Mouse (Mus musculus): ENCODE data around the gene Iqsec1. TPM values are rescaled to one million over a fixed set of nuclear protein-coding genes. Genes with fewer than 3 reads are reported as not detected.

Iqsec1 gene
- polyA plus RNA-seq, 1 experiment from 2014 or later: 6.6 TPM

DNA sequence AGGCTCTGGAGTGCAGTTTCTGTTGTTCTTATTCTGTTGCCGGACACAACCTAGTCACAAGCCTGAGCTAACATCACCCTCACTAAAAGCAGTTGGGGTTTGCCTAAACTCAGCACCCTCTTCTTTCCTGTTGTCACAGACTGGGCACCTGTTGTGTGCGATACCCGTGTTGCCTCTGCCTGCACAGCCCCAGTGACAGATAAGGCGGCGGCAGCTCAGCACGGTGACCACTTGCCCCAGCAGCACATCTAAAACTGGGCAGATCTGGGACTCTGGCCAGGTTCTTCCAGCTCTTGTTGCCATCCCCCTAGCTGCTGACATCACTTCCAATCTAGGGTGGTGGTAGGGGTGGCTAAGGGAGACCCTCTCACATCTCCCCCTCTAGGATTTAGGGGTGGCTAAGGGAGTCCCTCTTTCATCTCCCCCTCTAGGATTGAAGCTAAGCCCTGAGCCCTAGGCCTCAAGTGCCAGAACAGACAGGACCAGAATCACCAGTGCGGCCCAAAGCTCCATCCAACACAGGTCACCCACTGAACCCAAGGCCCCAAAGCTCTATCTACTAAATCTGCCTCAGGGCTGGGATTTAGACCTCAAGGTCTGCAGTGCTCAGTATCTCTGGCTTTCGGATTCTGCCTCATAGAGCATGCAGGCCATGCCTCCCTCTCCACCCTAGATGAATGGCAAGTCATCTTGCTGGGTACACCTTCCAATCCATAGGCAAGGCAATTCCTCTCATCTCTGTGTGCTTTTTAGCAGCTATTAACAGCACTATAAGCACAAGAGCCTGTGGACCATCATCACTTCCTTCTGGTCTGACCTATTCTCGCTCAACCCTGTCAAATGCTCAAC, 278.3 kb downstream of the Iqsec1 start:
- DNase-seq (ENCODE audit: low spot score): no peak
- Histone ChIP-seq H3K4me3 (no peak overlapping the region), H3K4me1 (peaks cover 60% of the 10 kb centered on the region), H3K27ac (replicated peaks) (no peak overlapping the region), H3K27me3 (replicated peaks; ENCODE audit: low read depth, poor library complexity, severe bottlenecking) (no peaks in the 10 kb centered on the region), H3K9me3 (no peaks in the 10 kb centered on the region), H3K36me3 (replicated peaks) (no peaks in the 10 kb centered on the region)
- 92% methylated on average over 9 of the region's 9 CpGs for WGBS

DNA sequence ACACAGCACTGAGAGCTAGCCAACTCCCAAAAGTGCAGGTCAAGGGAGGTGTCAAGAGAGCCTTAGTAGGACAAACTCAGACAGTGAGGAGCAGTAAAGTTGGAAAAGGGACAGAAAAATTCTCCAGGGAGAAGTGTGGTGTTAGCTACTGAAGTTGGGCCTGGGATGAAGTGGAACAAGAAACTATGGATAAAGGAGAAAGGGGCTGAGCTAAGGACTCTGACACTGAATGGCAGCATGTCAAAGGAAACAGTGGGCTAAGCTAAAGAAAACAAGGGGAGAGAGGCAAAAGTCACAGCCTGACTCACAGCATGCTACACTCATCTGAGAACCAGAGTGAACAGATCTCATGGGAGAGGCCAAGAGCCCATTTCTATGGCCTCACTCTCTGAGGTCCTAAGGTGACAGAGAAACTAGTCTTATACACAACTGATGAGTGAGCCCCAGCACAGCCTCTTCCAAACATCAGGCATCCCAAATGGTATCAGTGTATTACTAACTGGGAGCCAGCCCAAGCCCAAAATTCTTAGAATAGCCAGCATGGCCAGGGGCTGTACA, 280.3 kb downstream of the Iqsec1 start:
- peaks cover 58% of the 10 kb centered on the region for H3K4me1 ChIP-seq
- H3K27me3 ChIP-seq (replicated peaks; ENCODE audit: low read depth, poor library complexity, severe bottlenecking): no peaks in the 10 kb centered on the region
- H3K9me3 ChIP-seq: no peaks in the 10 kb centered on the region
- H3K4me3 ChIP-seq: no peak overlapping the region
- no peaks in the 10 kb centered on the region for H3K36me3 ChIP-seq (replicated peaks)
- DNase-seq (ENCODE audit: low spot score): no peak
- no peak overlapping the region for H3K27ac ChIP-seq (replicated peaks)

DNA sequence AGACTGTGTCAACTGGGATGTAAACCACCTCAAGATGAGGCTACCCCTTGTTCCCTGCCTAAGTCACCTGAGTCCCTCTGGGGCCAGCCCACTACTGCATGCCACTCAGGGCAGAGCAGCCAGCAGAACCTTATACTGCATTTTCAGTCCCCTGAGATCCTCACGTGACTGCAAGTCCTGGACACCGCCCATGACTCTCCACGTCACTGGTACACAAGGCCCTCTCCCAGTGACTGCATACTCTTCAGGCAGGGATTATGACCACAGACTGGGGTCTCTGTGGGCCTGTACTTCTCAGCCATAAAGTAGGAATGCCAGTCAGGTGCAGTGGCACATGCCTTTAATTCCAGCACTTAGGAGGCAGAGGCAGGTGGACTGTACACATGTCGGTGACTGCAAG, 281.3 kb downstream of the Iqsec1 start:
- H3K27me3 ChIP-seq (replicated peaks; ENCODE audit: low read depth, poor library complexity, severe bottlenecking): no peaks in the 10 kb centered on the region
- peaks cover 58% of the 10 kb centered on the region for H3K4me1 ChIP-seq
- no peaks in the 10 kb centered on the region for H3K9me3 ChIP-seq
- no peak overlapping the region for H3K27ac ChIP-seq (replicated peaks)
- DNase-seq (ENCODE audit: low spot score): no peak
- 84% methylated on average over 4 of the region's 4 CpGs for WGBS
- no peak overlapping the region for H3K4me3 ChIP-seq
- no peaks in the 10 kb centered on the region for H3K36me3 ChIP-seq (replicated peaks)

DNA sequence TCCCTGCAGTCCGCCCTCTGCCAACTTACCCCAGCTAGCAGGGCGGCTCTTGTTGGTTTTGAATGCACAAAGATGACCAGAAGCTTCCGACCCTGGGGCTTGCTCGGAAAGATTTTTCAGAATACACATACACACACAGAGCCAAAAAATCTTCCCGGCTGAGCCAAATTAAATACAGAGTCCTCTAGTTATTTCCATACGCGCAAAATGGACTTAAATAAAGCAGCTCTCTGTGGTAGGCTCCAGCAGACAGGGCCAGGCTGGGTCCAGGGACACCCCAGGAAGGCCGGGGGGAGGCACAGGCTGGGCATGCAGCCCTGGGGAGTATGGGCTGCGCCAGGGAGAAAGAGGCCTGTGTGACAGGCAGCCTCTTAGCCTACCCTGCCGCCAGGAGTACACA, 282.0 kb downstream of the Iqsec1 start:
- Histone ChIP-seq H3K4me3 (no peak overlapping the region), H3K4me1 (peaks cover 58% of the 10 kb centered on the region), H3K9me3 (no peaks in the 10 kb centered on the region), H3K27me3 (replicated peaks; ENCODE audit: low read depth, poor library complexity, severe bottlenecking) (no peaks in the 10 kb centered on the region), H3K27ac (replicated peaks) (peak overlapping the region; percentile 48), H3K36me3 (replicated peaks) (no peaks in the 10 kb centered on the region)
- DNase-seq (ENCODE audit: low spot score): no peak
- 81% methylated on average over 10 of the region's 10 CpGs for WGBS

DNA sequence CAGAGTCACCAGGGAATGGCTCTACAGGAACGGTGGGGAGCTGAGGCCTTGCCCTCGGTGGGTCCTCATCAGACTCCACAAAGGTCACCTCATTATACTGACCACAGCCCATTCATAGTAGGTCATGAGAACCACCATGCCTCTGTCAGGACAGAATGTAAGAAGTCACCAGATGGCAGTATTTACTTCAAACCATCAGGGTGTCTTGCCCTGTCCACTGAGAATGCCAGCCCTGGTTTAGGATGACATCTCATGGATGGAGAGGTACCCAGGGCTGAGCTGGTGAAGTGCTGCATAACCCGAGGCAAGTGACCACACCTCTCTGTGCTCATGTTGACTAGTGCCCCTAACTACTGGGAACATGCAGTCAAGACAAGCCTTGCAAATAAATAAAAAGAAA, 282.7 kb downstream of the Iqsec1 start:
- Histone ChIP-seq H3K27ac (replicated peaks) (no peak overlapping the region), H3K4me1 (peaks cover 58% of the 10 kb centered on the region), H3K9me3 (no peaks in the 10 kb centered on the region), H3K27me3 (replicated peaks; ENCODE audit: low read depth, poor library complexity, severe bottlenecking) (no peaks in the 10 kb centered on the region), H3K4me3 (no peak overlapping the region), H3K36me3 (replicated peaks) (no peaks in the 10 kb centered on the region)
- 82% methylated on average over 3 of the region's 3 CpGs for WGBS
- no peak for DNase-seq (ENCODE audit: low spot score)

DNA sequence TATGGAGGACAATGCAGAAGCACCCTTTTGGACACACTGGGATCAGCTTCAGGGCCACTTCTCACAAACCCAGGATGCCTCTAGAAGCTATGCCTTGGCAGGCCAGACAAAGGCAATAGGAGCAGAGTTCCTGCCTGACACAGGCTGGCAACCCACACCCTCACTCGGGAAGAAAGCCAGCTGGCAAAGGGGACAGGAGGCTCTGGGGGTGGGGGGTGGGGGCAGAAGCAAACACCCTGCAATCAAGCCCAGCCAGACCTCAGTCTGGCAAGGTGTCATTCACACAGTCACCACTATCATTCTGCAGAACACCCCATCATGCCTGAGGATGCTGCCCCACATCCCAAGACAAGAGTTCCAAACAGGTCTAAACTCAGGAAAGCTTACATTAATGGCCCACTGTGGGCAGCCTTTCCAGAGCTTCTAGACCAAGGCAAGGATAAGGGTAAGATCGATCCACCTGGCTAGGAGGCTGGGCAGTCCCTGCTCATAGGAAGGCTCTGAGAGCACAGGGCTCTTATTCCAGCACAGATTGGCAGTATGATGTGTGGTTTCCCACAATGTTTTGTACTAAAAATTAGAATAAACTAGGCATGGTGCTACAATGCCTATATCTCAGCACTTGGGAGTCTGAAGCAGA, 283.7 kb downstream of the Iqsec1 start:
- WGBS: 76% methylated on average over 2 of the region's 2 CpGs
- DNase-seq (ENCODE audit: low spot score): no peak
- H3K36me3 ChIP-seq (replicated peaks): no peaks in the 10 kb centered on the region
- peaks cover 62% of the 10 kb centered on the region for H3K4me1 ChIP-seq
- no peaks in the 10 kb centered on the region for H3K9me3 ChIP-seq
- H3K27me3 ChIP-seq (replicated peaks; ENCODE audit: low read depth, poor library complexity, severe bottlenecking): no peaks in the 10 kb centered on the region
- no peak overlapping the region for H3K27ac ChIP-seq (replicated peaks)
- no peak overlapping the region for H3K4me3 ChIP-seq

DNA sequence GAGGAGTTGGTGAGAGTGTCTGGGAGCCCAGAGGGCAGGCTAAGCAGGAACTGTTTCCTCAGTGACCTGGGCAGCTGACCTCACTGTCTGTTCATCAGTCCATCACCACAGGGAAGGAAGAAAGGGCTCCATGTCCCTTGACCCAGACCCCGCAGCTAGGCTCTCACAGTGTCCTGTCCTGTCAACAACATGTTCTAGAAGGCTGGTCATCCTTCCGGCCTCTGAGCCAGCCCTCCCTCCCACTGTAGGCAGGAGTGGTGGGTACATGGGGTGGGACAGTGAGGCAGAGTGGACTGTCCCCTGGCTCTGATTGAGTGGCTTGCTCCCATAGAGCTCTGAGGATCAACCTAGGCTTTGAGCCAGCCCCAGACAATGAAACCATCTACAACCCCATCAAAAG, 284.7 kb downstream of the Iqsec1 start:
- no peak for DNase-seq (ENCODE audit: low spot score)
- Histone ChIP-seq H3K4me1 (peaks cover 71% of the 10 kb centered on the region), H3K27ac (replicated peaks) (peak overlapping the region; percentile 72), H3K4me3 (no peak overlapping the region), H3K36me3 (replicated peaks) (no peaks in the 10 kb centered on the region), H3K9me3 (no peaks in the 10 kb centered on the region), H3K27me3 (replicated peaks; ENCODE audit: low read depth, poor library complexity, severe bottlenecking) (no peaks in the 10 kb centered on the region)
- 44% methylated on average over 2 of the region's 2 CpGs for WGBS

DNA sequence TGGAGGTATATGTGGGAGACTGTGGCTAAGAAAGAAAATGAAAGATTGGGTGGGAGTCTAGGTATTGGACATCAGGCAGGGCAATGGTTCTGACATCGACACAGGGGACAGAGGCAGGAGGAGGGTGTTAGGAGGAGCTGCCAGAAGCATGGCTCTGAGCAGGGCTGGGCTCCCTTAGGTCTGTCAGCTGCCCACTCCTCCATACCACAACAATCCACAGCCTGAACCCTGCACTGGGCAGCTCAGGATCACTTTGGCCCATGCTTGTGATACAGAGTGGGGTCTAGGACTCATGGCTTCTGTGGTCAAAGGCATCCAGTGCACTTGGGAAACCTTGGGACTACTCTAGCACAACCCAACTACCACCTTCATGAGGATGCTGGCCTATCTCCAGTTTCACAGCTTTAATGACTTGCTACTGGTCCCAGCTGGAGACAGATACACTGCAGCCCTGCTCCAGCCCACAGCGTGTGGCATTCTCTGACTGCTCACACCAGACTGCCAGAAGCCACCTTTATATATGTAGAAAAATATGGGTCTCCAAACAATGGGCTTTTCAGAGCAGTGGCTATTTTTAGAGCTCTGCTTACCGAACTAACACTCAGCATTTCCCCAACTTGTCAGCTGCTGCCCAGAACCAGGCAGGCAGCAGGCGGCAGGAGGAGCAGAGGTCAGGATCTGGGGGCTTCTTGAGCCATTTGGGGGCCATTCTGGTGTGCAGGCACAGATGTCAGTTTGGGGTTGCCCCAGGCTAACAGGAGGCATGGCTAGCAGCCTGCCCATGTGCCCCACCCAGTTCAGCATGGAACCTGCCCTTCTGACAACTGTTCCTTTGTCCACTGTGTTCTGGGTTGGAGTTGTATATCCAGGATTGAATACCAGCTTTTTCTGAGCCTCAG, 285.4 kb downstream of the Iqsec1 start:
- DNase-seq (ENCODE audit: low spot score): no peak
- H3K4me1 ChIP-seq: peaks cover 71% of the 10 kb centered on the region
- H3K9me3 ChIP-seq: no peaks in the 10 kb centered on the region
- WGBS: 31% methylated on average over 4 of the region's 4 CpGs
- no peaks in the 10 kb centered on the region for H3K36me3 ChIP-seq (replicated peaks)
- no peak overlapping the region for H3K4me3 ChIP-seq
- H3K27me3 ChIP-seq (replicated peaks; ENCODE audit: low read depth, poor library complexity, severe bottlenecking): no peaks in the 10 kb centered on the region
- peak overlapping the region; percentile 72 for H3K27ac ChIP-seq (replicated peaks)

DNA sequence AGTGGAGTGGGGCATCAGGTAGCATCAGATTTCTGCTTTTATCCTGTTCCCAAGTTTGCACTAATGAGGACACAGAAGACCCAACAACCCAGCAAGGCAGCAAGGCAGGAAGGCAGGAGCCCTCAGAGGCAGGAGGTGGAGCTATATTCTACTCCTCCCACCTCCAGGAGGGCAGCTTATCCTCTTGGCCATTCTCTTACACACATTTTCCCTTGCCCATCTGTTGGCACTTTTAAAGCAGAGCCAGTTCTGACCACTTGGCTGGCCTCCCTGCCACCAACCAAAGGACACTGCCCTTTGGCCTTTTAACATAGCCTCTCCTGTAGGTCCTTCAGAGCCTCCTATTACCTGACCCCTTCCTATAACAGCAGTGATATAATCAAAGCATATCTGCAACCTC, 286.3 kb downstream of the Iqsec1 start:
- no peak for DNase-seq (ENCODE audit: low spot score)
- H3K9me3 ChIP-seq: no peaks in the 10 kb centered on the region
- H3K36me3 ChIP-seq (replicated peaks): no peaks in the 10 kb centered on the region
- peaks cover 69% of the 10 kb centered on the region for H3K4me1 ChIP-seq
- 0 out of 2 replicates have a peak overlapping the region, but pooled peaks have one; percentile 15 for H3K27ac ChIP-seq (replicated peaks)
- no peaks in the 10 kb centered on the region for H3K27me3 ChIP-seq (replicated peaks; ENCODE audit: low read depth, poor library complexity, severe bottlenecking)
- no peak overlapping the region for H3K4me3 ChIP-seq

DNA sequence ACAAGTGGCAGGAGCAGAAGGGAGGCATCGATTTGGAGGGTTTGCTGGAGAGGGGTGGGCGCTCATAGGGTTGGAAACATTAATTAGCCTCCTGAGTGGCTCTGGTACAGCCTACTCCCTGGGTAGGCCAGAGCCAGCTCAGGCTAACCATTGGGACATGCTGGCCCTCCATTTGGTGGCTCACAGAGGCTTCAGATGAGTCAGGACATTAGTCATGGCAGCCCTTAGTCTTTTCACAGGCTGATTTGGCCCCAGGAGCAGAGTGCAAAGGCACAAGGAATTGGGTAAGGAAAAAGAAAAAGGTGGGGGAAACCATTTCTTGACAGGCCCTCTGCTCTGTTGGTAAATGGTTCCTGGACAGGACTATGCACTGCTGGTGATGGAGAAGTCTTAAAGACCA, 287.1 kb downstream of the Iqsec1 start:
- Histone ChIP-seq H3K4me3 (no peak overlapping the region), H3K27me3 (replicated peaks; ENCODE audit: low read depth, poor library complexity, severe bottlenecking) (no peaks in the 10 kb centered on the region), H3K27ac (replicated peaks) (no peak overlapping the region), H3K4me1 (peaks cover 61% of the 10 kb centered on the region), H3K36me3 (replicated peaks) (no peaks in the 10 kb centered on the region), H3K9me3 (no peaks in the 10 kb centered on the region)
- DNase-seq (ENCODE audit: low spot score): no peak
- WGBS: 80% methylated on average over 2 of the region's 2 CpGs

DNA sequence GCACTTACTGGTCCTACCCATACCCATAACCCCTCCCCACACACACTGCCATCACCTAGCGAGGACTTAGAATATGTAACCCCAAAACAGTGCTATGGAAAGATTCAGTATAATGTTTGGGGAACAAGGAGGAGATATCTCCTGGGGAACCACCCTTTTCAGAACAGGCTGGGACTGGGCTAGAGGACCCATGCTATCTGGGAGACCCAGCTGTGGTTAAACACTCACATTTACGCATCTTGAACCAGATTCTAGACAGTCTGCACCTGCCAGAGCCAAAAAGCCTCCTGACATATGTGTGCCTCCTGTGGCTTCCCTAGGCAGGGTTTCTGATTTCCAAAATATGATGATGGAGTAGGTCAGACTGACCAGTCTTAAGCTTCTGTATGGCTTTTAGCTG, 287.7 kb downstream of the Iqsec1 start:
- DNase-seq (ENCODE audit: low spot score): no peak
- Histone ChIP-seq H3K4me1 (peaks cover 58% of the 10 kb centered on the region), H3K36me3 (replicated peaks) (no peaks in the 10 kb centered on the region), H3K9me3 (no peaks in the 10 kb centered on the region), H3K27ac (replicated peaks) (no peak overlapping the region), H3K27me3 (replicated peaks; ENCODE audit: low read depth, poor library complexity, severe bottlenecking) (no peaks in the 10 kb centered on the region), H3K4me3 (no peak overlapping the region)
- WGBS: 88% methylated on average over 2 of the region's 2 CpGs

DNA sequence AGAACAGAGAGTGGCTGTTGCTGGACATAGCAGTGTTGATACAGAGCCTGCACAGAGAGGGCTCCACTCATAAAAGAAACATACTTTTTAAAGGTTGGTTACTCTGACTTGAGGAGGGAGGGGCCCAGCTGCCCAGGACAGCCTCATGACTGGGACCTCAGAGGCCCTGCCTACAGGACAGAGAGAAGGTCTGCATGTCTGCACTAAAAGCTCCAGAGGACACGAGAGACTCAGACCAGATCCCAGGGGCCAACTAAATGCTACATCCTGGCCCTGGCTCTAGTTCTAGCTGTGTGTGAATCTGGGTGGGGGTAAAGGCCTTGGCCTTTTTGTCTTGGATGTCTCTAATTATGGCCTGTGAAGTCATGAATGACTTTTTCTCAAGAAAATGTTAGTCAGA, 288.4 kb downstream of the Iqsec1 start:
- DNase-seq (ENCODE audit: low spot score): no peak
- H3K4me3 ChIP-seq: no peak overlapping the region
- 59% methylated on average over 1 of the region's 1 CpGs for WGBS
- no peaks in the 10 kb centered on the region; the same call in 1 of the 2 replicates for H3K36me3 ChIP-seq (replicated peaks)
- peak overlapping the region; percentile 10; the same call in 1 of the 2 replicates for H3K27ac ChIP-seq (replicated peaks)
- no peaks in the 10 kb centered on the region for H3K9me3 ChIP-seq
- no peaks in the 10 kb centered on the region for H3K27me3 ChIP-seq (replicated peaks; ENCODE audit: low read depth, poor library complexity, severe bottlenecking)
- peaks cover 58% of the 10 kb centered on the region for H3K4me1 ChIP-seq
